Mouse (Mus musculus) intestine, embryonic 16.5 days (tissue): ENCODE results near the gene Lefty1. TPM values are rescaled to one million over a fixed set of nuclear protein-coding genes. Genes with fewer than 3 reads are reported as not detected.

Experiments used
- ATAC-seq: fragments of 200-750 bp; cut with Nextera tagmentation; 2 replicates; pipeline ENCODE4 v1.8.0; 2017; ENCODE audit warnings: moderate TSS enrichment, moderate library complexity
- H3K27ac ChIP-seq: fragments of 300-500 bp; sonication (generic); 2 replicates; pipeline ENCODE4 v1.5.1; 2014; ENCODE audit warnings: mild to moderate bottlenecking, low read length
- H3K27me3 ChIP-seq: fragments of 300-500 bp; sonication (generic); replicated peaks from 2 replicates; pipeline ENCODE4 v1.6.1; 2014; ENCODE audit warnings: low read length, control low read depth, mixed read lengths; ENCODE audit not compliant: control insufficient read depth, insufficient read depth
- H3K36me3 ChIP-seq: fragments of 300-500 bp; sonication (generic); 2 replicates; pipeline ENCODE4 v1.6.1; 2014; ENCODE audit warnings: low read length, control low read depth; ENCODE audit not compliant: control insufficient read depth, insufficient read depth
- H3K4me1 ChIP-seq: fragments of 300-500 bp; sonication (generic); 2 replicates; pipeline ENCODE4 v1.6.1; 2014; ENCODE audit warnings: low read length, control low read depth, mixed read lengths; ENCODE audit not compliant: control insufficient read depth, insufficient read depth
- H3K4me2 ChIP-seq: fragments of 300-500 bp; sonication (generic); 2 replicates; pipeline ENCODE4 v1.6.1; 2014; ENCODE audit warnings: low read depth, low read length, control low read depth
- H3K4me3 ChIP-seq: fragments of 300-500 bp; sonication (generic); 2 replicates; pipeline ENCODE4 v1.5.1; 2014; ENCODE audit warnings: mild to moderate bottlenecking, low read length
- H3K9ac ChIP-seq: fragments of 300-500 bp; sonication (generic); 2 replicates; pipeline ENCODE4 v1.6.1; 2014; ENCODE audit warnings: low read depth, low read length
- H3K9me3 ChIP-seq: fragments of 300-500 bp; sonication (generic); 2 replicates; pipeline ENCODE4 v1.6.1; 2016; ENCODE audit warnings: low read length, control low read depth; ENCODE audit not compliant: control insufficient read depth
- WGBS: fragments of 180-500 bp; shearing (Covaris S2); extraction: QIAGEN DNeasy Blood & Tissue Kit; methylation state at CpG from one replicate; pipeline ENCODE4 v1.1.7; 2014; 5-methylcytosine and 5-hydroxymethylcytosine counted together
- polyA plus RNA-seq: library from polyadenylated mRNA; unstranded; fragments of >200 nt; fragmentation: Nextera tagmentation; extraction: Ambion mirVana; gene quantifications from 2 replicates; pipeline ENCODE4 v1.2.1, GENCODE M21; 2015

Lefty1 gene
- polyA plus RNA-seq, 1 experiment from 2014 or later, result 1.8 TPM

- Histone ChIP-seq H3K4me1 (peaks cover 8% of the 10 kb centered on the region), H3K4me2 (peak overlapping the region; percentile 60), H3K4me3 (peak overlapping the region; percentile 84), H3K27ac (0 out of 2 replicates have a peak overlapping the region, but pooled peaks have one; percentile 6), H3K9ac (no peak overlapping the region; the same call in none of the 2 replicates), H3K9me3 (no peaks in the 10 kb centered on the region), H3K36me3 (peaks cover 2% of the 10 kb centered on the region; the same call in 1 of the 2 replicates), H3K27me3 (no peaks in the 10 kb centered on the region)
- WGBS, result 29% methylated on average over 10 of the region's 10 CpGs
- peak; percentile 14 for ATAC-seq
Observed at GRCm38 (mm10) chr1:180903666-180904038, 31.2 kb upstream of the Lefty1 start.

GRCm38 (mm10) chr1:180904039-180904814 is 30.6 kb upstream of the Lefty1 start, which contains the start of gene Pycr2:
Pycr2 (plus strand) TSS chr1:180904293.
- H3K9ac ChIP-seq, result peak within 1 kb of the TSS; percentile 91
- H3K4me1 ChIP-seq, result peaks cover 8% of the 10 kb centered on the region
- under 1% methylated on average over 52 of the region's 52 CpGs for WGBS
- no peaks in the 10 kb centered on the region for H3K27me3 ChIP-seq
- H3K4me2 ChIP-seq, result peak within 1 kb of the TSS; percentile 81
- H3K9me3 ChIP-seq, result no peaks in the 10 kb centered on the region
- peak within 1 kb of the TSS; percentile 80 for H3K27ac ChIP-seq
- peaks cover 2% of the 10 kb centered on the region; the same call in 1 of the 2 replicates for H3K36me3 ChIP-seq
- peak within 1 kb of the TSS; percentile 84 for H3K4me3 ChIP-seq
- ATAC-seq, result peak; percentile 99

- H3K4me1 ChIP-seq, result peaks cover 8% of the 10 kb centered on the region
- H3K9ac ChIP-seq, result peak overlapping the region; percentile 91
- H3K27ac ChIP-seq, result peak overlapping the region; percentile 80
- peak overlapping the region; percentile 84 for H3K4me3 ChIP-seq
- WGBS, result 1% methylated on average over 5 of the region's 5 CpGs
- peaks cover 2% of the 10 kb centered on the region; the same call in 1 of the 2 replicates for H3K36me3 ChIP-seq
- H3K4me2 ChIP-seq, result peak overlapping the region; percentile 81
- no peak for ATAC-seq
- no peaks in the 10 kb centered on the region for H3K9me3 ChIP-seq
- H3K27me3 ChIP-seq, result no peaks in the 10 kb centered on the region
Observed at GRCm38 (mm10) chr1:180904815-180905080, 30.1 kb upstream of the Lefty1 start.

GRCm38 (mm10) chr1:180905307-180905706 is 29.5 kb upstream of the Lefty1 start:
- peak overlapping the region; percentile 39; the same call in 1 of the 2 replicates for H3K9ac ChIP-seq
- peak overlapping the region; percentile 84 for H3K4me3 ChIP-seq

GRCm38 (mm10) chr1:180905876-180906275 is 28.9 kb upstream of the Lefty1 start:
- Histone ChIP-seq H3K27ac (no peak overlapping the region), H3K9ac (0 out of 2 replicates have a peak overlapping the region, but pooled peaks have one; percentile 39), H3K27me3 (no peaks in the 10 kb centered on the region), H3K9me3 (no peaks in the 10 kb centered on the region), H3K4me3 (no peak overlapping the region; the same call in 1 of the 2 replicates), H3K4me2 (no peak overlapping the region), H3K4me1 (peaks cover 8% of the 10 kb centered on the region), H3K36me3 (peaks cover 2% of the 10 kb centered on the region; the same call in 1 of the 2 replicates)
- 93% methylated on average over 17 of the region's 17 CpGs for WGBS
- ATAC-seq, result no peak

More at GRCm38 (mm10) chr1:180905307-180905706, 29.5 kb upstream of the Lefty1 start:
- no peaks in the 10 kb centered on the region for H3K27me3 ChIP-seq
- H3K36me3 ChIP-seq, result peaks cover 2% of the 10 kb centered on the region; the same call in 1 of the 2 replicates
- peaks cover 8% of the 10 kb centered on the region for H3K4me1 ChIP-seq
- 57% methylated on average over 6 of the region's 6 CpGs for WGBS
- no peak for ATAC-seq
- H3K27ac ChIP-seq, result no peak overlapping the region
- peak overlapping the region; percentile 81 for H3K4me2 ChIP-seq
- H3K9me3 ChIP-seq, result no peaks in the 10 kb centered on the region

- H3K27me3 ChIP-seq, result no peaks in the 10 kb centered on the region
- H3K27ac ChIP-seq, result no peak overlapping the region
- WGBS, result 89% methylated on average over 24 of the region's 24 CpGs
- H3K36me3 ChIP-seq, result peaks cover 2% of the 10 kb centered on the region; the same call in 1 of the 2 replicates
- no peak overlapping the region for H3K9ac ChIP-seq
- H3K4me2 ChIP-seq, result no peak overlapping the region
- ATAC-seq, result no peak
- no peak overlapping the region for H3K4me3 ChIP-seq
- no peaks in the 10 kb centered on the region for H3K9me3 ChIP-seq
- H3K4me1 ChIP-seq, result peaks cover 10% of the 10 kb centered on the region
Observed at GRCm38 (mm10) chr1:180906461-180907147, 28.2 kb upstream of the Lefty1 start.

GRCm38 (mm10) chr1:180911138-180911537 is 23.7 kb upstream of the Lefty1 start:
- Histone ChIP-seq H3K27me3 (no peaks in the 10 kb centered on the region), H3K9me3 (no peaks in the 10 kb centered on the region), H3K4me1 (0 out of 2 replicates have a peak, but pooled peaks cover 2% of the 10 kb centered on the region), H3K27ac (no peak overlapping the region), H3K4me3 (no peak overlapping the region), H3K4me2 (0 out of 2 replicates have a peak overlapping the region, but pooled peaks have one; percentile 33), H3K36me3 (peaks cover 2% of the 10 kb centered on the region; the same call in 1 of the 2 replicates), H3K9ac (no peak overlapping the region)
- 44% methylated on average over 8 of the region's 8 CpGs for WGBS
- ATAC-seq, result peak; percentile 6; the same call in 1 of the 2 replicates

GRCm38 (mm10) chr1:180911653-180912287 is 23.1 kb upstream of the Lefty1 start:
- WGBS, result 48% methylated on average over 20 of the region's 20 CpGs
- H3K4me1 ChIP-seq, result 0 out of 2 replicates have a peak, but pooled peaks cover 2% of the 10 kb centered on the region
- H3K9ac ChIP-seq, result no peak overlapping the region
- H3K4me3 ChIP-seq, result no peak overlapping the region
- peaks cover 2% of the 10 kb centered on the region; the same call in 1 of the 2 replicates for H3K36me3 ChIP-seq
- H3K27ac ChIP-seq, result no peak overlapping the region
- H3K9me3 ChIP-seq, result no peaks in the 10 kb centered on the region
- 0 out of 2 replicates have a peak overlapping the region, but pooled peaks have one; percentile 33 for H3K4me2 ChIP-seq
- ATAC-seq, result peak; percentile 75
- no peaks in the 10 kb centered on the region for H3K27me3 ChIP-seq

- ATAC-seq, result no peak
- no peaks in the 10 kb centered on the region for H3K9me3 ChIP-seq
- no peak overlapping the region for H3K27ac ChIP-seq
- H3K9ac ChIP-seq, result no peak overlapping the region
- H3K4me3 ChIP-seq, result no peak overlapping the region
- 80% methylated on average over 5 of the region's 5 CpGs for WGBS
- no peaks in the 10 kb centered on the region for H3K27me3 ChIP-seq
- H3K36me3 ChIP-seq, result peaks cover under 1% of the 10 kb centered on the region; the same call in 1 of the 2 replicates
- 0 out of 2 replicates have a peak, but pooled peaks cover 2% of the 10 kb centered on the region for H3K4me1 ChIP-seq
- no peak overlapping the region for H3K4me2 ChIP-seq
Observed at GRCm38 (mm10) chr1:180912792-180913191, 22.0 kb upstream of the Lefty1 start.
